Mouse (Mus musculus): ENCODE measurements around the gene St6galnac3. TPM values are rescaled to one million over a fixed set of nuclear protein-coding genes. Genes with fewer than 3 reads are reported as not detected.

Gene St6galnac3
- total and polyA plus RNA-seq, 3 experiments = 2.2 to 5.2 (median 4.9) TPM

DNA sequence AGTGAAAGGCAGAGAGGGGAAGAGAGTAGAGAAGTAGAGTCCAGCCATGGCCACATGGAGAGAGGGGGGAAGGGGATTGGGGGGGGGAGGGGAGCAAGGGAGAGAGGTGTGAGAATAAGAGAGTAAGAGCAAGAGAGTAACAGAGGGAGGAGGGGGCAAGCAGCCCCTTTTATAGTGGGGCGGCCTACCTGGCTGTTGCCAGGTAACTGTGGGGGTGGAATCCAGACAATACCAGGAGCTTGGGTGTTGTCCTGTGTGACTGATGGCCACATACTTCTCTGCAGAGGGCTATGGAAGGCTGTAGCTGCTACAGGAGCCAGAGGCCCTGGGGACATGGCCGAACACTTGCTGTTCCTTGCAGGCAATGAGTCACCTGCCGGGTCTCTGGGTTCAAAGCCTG is 360.6 kb downstream of the St6galnac3 start:
- Histone ChIP-seq H3K27ac (no peak overlapping the region), H3K4me1 (ENCODE audit: control insufficient read depth, insufficient read depth, low read length) (no peaks in the 10 kb centered on the region), H3K27me3 (ENCODE audit: control insufficient read depth, insufficient read depth, low read length) (no peaks in the 10 kb centered on the region), H3K4me3 (no peak overlapping the region), H3K9ac (ENCODE audit: low read depth, low read length) (no peak overlapping the region), H3K36me3 (ENCODE audit: control insufficient read depth, insufficient read depth, low read length) (no peaks in the 10 kb centered on the region), H3K79me2 (replicated peaks; ENCODE audit: control insufficient read depth, insufficient read depth, low read length) (no peaks in the 10 kb centered on the region)
- WGBS = 93% methylated on average over 3 of the region's 3 CpGs
- no peak for TF ChIP-seq POLR2A (IDR thresholded peaks at IDR 0.05; ENCODE audit: insufficient read depth, low read depth, low read length)
- TF ChIP-seq EP300 (IDR thresholded peaks at IDR 0.05; ENCODE audit: insufficient read depth, low read depth, low read length) = no peak
- TF ChIP-seq CTCF (IDR thresholded peaks at IDR 0.05) = no peak
- DNase-seq = no peak
- intact Hi-C loops (cut with DNase I) = no loop called here

DNA sequence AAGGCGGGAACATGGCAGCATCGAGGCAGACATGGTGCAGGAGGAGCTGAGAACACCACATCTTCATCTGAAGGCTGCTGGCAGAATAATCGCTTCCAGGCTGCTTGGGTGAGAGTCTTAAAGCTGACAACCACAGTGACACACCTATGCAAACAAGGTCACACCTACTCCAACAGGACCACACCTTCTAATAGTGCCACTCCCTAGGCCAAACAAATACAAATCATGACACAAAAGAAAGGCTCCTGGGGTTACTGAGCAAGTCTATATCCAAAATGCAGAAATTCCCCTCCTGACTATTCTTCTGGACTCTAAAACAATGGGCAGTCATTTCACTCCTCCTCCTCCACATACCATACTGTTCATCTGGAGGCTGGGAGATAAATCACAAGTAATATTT is 365.0 kb downstream of the St6galnac3 start:
- Histone ChIP-seq H3K4me1 (ENCODE audit: control insufficient read depth, insufficient read depth, low read length) (no peaks in the 10 kb centered on the region), H3K79me2 (replicated peaks; ENCODE audit: control insufficient read depth, insufficient read depth, low read length) (no peaks in the 10 kb centered on the region), H3K36me3 (ENCODE audit: control insufficient read depth, insufficient read depth, low read length) (no peaks in the 10 kb centered on the region), H3K9ac (ENCODE audit: low read depth, low read length) (no peak overlapping the region), H3K4me3 (no peak overlapping the region), H3K27me3 (ENCODE audit: control insufficient read depth, insufficient read depth, low read length) (no peaks in the 10 kb centered on the region), H3K27ac (no peak overlapping the region)
- DNase-seq = no peak
- WGBS = 84% methylated on average over 3 of the region's 3 CpGs
- intact Hi-C loops (cut with DNase I) = no loop called here
- TF ChIP-seq EP300 (IDR thresholded peaks at IDR 0.05; ENCODE audit: insufficient read depth, low read depth, low read length) (no peak), POLR2A (IDR thresholded peaks at IDR 0.05; ENCODE audit: insufficient read depth, low read depth, low read length) (no peak)

DNA sequence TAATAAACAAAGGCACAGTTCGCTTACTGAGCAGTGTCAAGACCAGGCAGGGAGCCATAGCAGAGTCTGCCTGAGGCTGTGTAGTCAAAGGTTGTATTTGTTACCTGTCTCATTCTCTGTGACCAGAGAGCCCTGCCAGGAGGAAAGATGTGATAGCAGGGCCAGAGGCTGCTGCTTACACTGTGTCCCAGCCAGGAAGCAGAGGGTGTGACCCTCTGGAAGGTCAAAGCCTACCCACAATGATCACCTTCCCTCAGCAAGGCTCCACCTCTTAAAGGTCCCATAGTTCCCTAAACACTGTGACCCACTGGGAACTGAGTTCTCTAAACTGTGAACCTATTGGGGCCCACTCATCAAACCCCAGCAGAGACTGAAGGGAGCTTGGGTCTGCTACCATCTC is 368.9 kb downstream of the St6galnac3 start:
- DNase-seq = no peak
- H3K27ac ChIP-seq = no peak overlapping the region
- no peaks in the 10 kb centered on the region for H3K36me3 ChIP-seq (ENCODE audit: control insufficient read depth, insufficient read depth, low read length)
- H3K27me3 ChIP-seq (ENCODE audit: control insufficient read depth, insufficient read depth, low read length) = no peaks in the 10 kb centered on the region
- WGBS = 68% methylated on average over 1 of the region's 1 CpGs
- no peaks in the 10 kb centered on the region for H3K79me2 ChIP-seq (replicated peaks; ENCODE audit: control insufficient read depth, insufficient read depth, low read length)
- no peak overlapping the region for H3K9ac ChIP-seq (ENCODE audit: low read depth, low read length)
- intact Hi-C loops (cut with DNase I) = no loop called here
- H3K4me3 ChIP-seq = no peak overlapping the region
- peaks cover 2% of the 10 kb centered on the region; the same call in 1 of the 2 replicates for H3K4me1 ChIP-seq (ENCODE audit: control insufficient read depth, insufficient read depth, low read length)
- TF ChIP-seq CTCF (IDR thresholded peaks at IDR 0.05) = no peak
- TF ChIP-seq POLR2A (IDR thresholded peaks at IDR 0.05; ENCODE audit: insufficient read depth, low read depth, low read length) = no peak
- no peak for TF ChIP-seq EP300 (IDR thresholded peaks at IDR 0.05; ENCODE audit: insufficient read depth, low read depth, low read length)

DNA sequence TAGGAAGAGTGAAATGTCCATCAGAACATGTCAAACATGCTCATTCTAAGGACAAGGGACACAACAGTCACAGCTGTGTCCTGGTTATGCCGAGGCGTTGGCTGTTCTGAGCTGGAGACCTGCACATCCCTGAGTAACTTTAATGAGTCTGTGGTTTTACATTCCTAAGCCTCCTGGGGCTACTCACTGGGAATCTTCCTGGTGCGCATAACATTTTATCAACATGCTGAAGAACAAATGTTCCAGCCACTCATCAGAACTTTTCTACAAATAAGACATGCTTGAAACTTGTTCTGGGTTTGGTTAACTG is 370.0 kb downstream of the St6galnac3 start:
- H3K27me3 ChIP-seq (ENCODE audit: control insufficient read depth, insufficient read depth, low read length) = no peaks in the 10 kb centered on the region
- TF ChIP-seq POLR2A (IDR thresholded peaks at IDR 0.05; ENCODE audit: insufficient read depth, low read depth, low read length) (no peak), EP300 (IDR thresholded peaks at IDR 0.05; ENCODE audit: insufficient read depth, low read depth, low read length) (no peak), CTCF (IDR thresholded peaks at IDR 0.05) (no peak)
- H3K79me2 ChIP-seq (replicated peaks; ENCODE audit: control insufficient read depth, insufficient read depth, low read length) = no peaks in the 10 kb centered on the region
- WGBS = 81% methylated on average over 3 of the region's 3 CpGs
- intact Hi-C loops (cut with DNase I) = no loop called here
- no peak overlapping the region for H3K27ac ChIP-seq
- no peak overlapping the region for H3K4me3 ChIP-seq
- no peak for DNase-seq
- peaks cover 2% of the 10 kb centered on the region; the same call in 1 of the 2 replicates for H3K4me1 ChIP-seq (ENCODE audit: control insufficient read depth, insufficient read depth, low read length)
- no peaks in the 10 kb centered on the region for H3K36me3 ChIP-seq (ENCODE audit: control insufficient read depth, insufficient read depth, low read length)
- no peak overlapping the region for H3K9ac ChIP-seq (ENCODE audit: low read depth, low read length)

DNA sequence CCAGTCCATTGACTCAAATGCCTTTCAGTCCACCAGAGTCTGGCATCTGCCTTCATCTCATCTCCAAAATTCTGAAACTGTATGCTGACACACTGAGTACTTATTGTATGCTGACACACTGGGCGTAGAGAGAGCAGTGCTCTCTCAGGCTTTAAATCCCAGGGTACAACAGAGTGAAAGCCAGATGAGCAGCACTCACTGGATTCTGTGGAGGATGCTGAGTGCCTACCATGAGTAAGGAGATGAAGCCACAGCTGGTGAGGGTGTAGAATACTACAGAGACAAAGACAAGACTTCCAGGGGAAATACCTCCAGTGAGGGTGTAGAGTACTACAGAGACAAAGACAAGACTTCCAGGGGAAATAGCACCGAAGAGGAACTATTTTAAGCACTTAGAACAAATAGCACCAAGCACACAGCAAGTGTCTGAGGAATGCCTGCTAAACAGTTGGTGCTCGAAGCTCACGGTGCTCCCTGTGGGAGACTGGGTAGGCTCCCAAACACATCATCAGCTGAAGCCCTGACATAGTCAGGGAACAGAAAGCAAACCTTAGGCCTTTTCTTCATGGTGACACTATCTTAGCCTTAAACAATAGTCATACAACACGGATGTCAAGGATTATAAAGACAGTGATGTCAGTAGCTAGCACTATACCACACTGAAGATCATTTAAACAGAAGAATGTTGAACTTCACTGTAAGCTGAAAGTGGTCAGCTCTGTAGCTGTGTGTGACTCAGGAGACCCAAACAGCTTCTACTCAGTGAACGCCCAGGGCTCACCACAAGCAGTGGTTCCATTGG is 370.6 kb downstream of the St6galnac3 start:
- Histone ChIP-seq H3K27ac (no peak overlapping the region), H3K27me3 (ENCODE audit: control insufficient read depth, insufficient read depth, low read length) (no peaks in the 10 kb centered on the region), H3K79me2 (replicated peaks; ENCODE audit: control insufficient read depth, insufficient read depth, low read length) (no peaks in the 10 kb centered on the region), H3K4me1 (ENCODE audit: control insufficient read depth, insufficient read depth, low read length) (peaks cover 2% of the 10 kb centered on the region; the same call in 1 of the 2 replicates), H3K36me3 (ENCODE audit: control insufficient read depth, insufficient read depth, low read length) (no peaks in the 10 kb centered on the region), H3K4me3 (no peak overlapping the region), H3K9ac (ENCODE audit: low read depth, low read length) (no peak overlapping the region)
- intact Hi-C loops (cut with DNase I) = no loop called here
- TF ChIP-seq EP300 (IDR thresholded peaks at IDR 0.05; ENCODE audit: insufficient read depth, low read depth, low read length) = no peak
- no peak for TF ChIP-seq POLR2A (IDR thresholded peaks at IDR 0.05; ENCODE audit: insufficient read depth, low read depth, low read length)
- TF ChIP-seq CTCF (IDR thresholded peaks at IDR 0.05) = no peak
- no peak for DNase-seq
- 51% methylated on average over 6 of the region's 6 CpGs for WGBS

DNA sequence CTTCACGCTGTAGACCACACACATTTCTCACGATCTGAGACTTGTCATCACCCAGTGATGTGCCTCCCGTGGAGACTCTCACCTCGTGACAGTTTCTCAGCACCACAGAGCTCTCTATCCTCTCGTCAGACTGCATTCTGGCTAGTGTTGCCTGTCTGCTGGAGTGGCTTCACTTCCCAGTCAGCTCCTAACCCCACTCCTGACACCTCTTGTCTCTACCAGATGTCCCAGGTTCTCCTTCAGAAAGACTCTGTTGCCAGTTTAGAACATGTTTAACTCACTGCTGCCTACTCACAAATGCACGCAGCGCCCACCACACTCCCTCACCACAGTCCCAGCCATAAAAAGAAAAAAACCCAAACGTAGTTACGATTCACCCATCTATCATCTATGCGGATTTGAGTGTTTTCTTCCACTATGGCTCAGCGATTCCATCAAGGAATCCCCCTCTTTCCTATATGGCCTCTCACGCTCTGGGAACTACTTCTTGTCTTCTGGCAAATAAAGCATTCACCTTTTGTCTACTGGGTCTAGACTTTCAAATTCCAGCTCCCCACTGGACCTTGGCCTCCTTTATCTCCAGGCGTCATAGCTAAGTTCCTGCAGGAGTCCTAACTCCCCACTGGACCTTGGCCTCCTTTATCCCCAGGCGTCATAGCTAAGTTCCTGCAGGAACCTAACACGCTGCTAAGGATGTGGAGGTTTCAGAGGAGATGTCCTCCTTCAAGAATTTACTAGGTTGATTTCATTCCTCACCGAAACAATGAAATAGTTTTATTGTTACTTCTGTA is 371.5 kb downstream of the St6galnac3 start:
- no peak overlapping the region for H3K9ac ChIP-seq (ENCODE audit: low read depth, low read length)
- H3K27me3 ChIP-seq (ENCODE audit: control insufficient read depth, insufficient read depth, low read length) = no peaks in the 10 kb centered on the region
- H3K27ac ChIP-seq = no peak overlapping the region
- intact Hi-C loops (cut with DNase I) = no loop called here
- no peaks in the 10 kb centered on the region for H3K79me2 ChIP-seq (replicated peaks; ENCODE audit: control insufficient read depth, insufficient read depth, low read length)
- no peaks in the 10 kb centered on the region for H3K36me3 ChIP-seq (ENCODE audit: control insufficient read depth, insufficient read depth, low read length)
- TF ChIP-seq CTCF (IDR thresholded peaks at IDR 0.05) (no peak), EP300 (IDR thresholded peaks at IDR 0.05; ENCODE audit: insufficient read depth, low read depth, low read length) (no peak), POLR2A (IDR thresholded peaks at IDR 0.05; ENCODE audit: insufficient read depth, low read depth, low read length) (no peak)
- 83% methylated on average over 16 of the region's 16 CpGs for WGBS
- no peak overlapping the region for H3K4me3 ChIP-seq
- H3K4me1 ChIP-seq (ENCODE audit: control insufficient read depth, insufficient read depth, low read length) = peaks cover 2% of the 10 kb centered on the region; the same call in 1 of the 2 replicates
- no peak for DNase-seq
